Mouse (Mus musculus): Measurements from ENCODE around the gene Gm21190. TPM values are rescaled to one million over a fixed set of nuclear protein-coding genes. Genes with fewer than 3 reads are reported as not detected.
"Not testable (repeated sequence)": the region's sequence is repeated elsewhere in the genome, so short reads cannot be mapped to it uniquely, and the experiment has no call there.

Gm21190 gene
- polyA plus RNA-seq, 1 experiment from 2014 or later = not detected

- H3K9me3 ChIP-seq (ENCODE audit: control insufficient read depth, low read length) = not testable (repeated sequence)
- WGBS = 83% methylated on average over 3 of the region's 3 CpGs
Observed at GRCm38 (mm10) chr5:15498350-15498749, 30.7 kb downstream of the Gm21190 start.

GRCm38 (mm10) chr5:15490934-15491333 lies 38.1 kb downstream of the Gm21190 start:
- not testable (repeated sequence) for H3K4me1 ChIP-seq (replicated peaks; ENCODE audit: control insufficient read depth, insufficient read depth, low read length); ATAC-seq; H3K4me2 ChIP-seq (ENCODE audit: low read length); H3K9me3 ChIP-seq (ENCODE audit: control insufficient read depth, low read length); H3K27ac ChIP-seq (ENCODE audit: low read length); H3K4me3 ChIP-seq (replicated peaks; ENCODE audit: low read length); H3K36me3 ChIP-seq (ENCODE audit: control insufficient read depth, insufficient read depth); H3K27me3 ChIP-seq (replicated peaks; ENCODE audit: control insufficient read depth, insufficient read depth, low read length); H3K9ac ChIP-seq (replicated peaks; ENCODE audit: low read depth, low read length)
- 63% methylated on average over 2 of the region's 2 CpGs for WGBS

More at GRCm38 (mm10) chr5:15498350-15498749, 30.7 kb downstream of the Gm21190 start:
- H3K36me3 ChIP-seq (ENCODE audit: control insufficient read depth, insufficient read depth); H3K27ac ChIP-seq (ENCODE audit: low read length); H3K4me1 ChIP-seq (replicated peaks; ENCODE audit: control insufficient read depth, insufficient read depth, low read length); H3K9ac ChIP-seq (replicated peaks; ENCODE audit: low read depth, low read length); ATAC-seq; H3K4me2 ChIP-seq (ENCODE audit: low read length); H3K27me3 ChIP-seq (replicated peaks; ENCODE audit: control insufficient read depth, insufficient read depth, low read length); H3K4me3 ChIP-seq (replicated peaks; ENCODE audit: low read length): not testable (repeated sequence)

DNA sequence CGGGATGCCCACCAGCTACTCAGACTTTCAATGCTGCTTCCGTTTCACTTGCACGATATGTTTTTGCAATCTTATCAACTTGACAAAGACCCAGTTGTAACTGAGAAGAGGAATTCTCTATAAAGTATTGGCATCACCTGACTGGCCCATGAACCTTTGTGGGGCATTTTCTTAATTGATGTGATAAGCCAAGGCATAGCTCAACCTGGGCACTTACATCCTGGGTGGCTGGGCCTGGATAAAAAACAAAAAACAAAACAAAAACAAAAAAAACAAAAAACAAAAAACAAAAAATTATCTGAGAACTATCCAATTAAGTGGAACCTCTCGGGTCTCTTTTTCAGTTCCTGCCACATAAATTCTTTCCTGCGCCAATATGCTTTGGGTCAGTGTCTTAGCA lies 40.3 kb downstream of the Gm21190 start:
- Histone ChIP-seq H3K27ac (ENCODE audit: low read length) (no peak overlapping the region), H3K4me3 (replicated peaks; ENCODE audit: low read length) (no peak overlapping the region), H3K9me3 (ENCODE audit: control insufficient read depth, low read length) (peaks cover 8% of the 10 kb centered on the region), H3K4me1 (replicated peaks; ENCODE audit: control insufficient read depth, insufficient read depth, low read length) (no peaks in the 10 kb centered on the region), H3K4me2 (ENCODE audit: low read length) (no peak overlapping the region), H3K9ac (replicated peaks; ENCODE audit: low read depth, low read length) (no peak overlapping the region), H3K36me3 (ENCODE audit: control insufficient read depth, insufficient read depth) (no peaks in the 10 kb centered on the region), H3K27me3 (replicated peaks; ENCODE audit: control insufficient read depth, insufficient read depth, low read length) (no peaks in the 10 kb centered on the region)
- no peak for ATAC-seq
- 86% methylated on average over 5 of the region's 5 CpGs for WGBS

GRCm38 (mm10) chr5:15484616-15485015 lies 44.4 kb downstream of the Gm21190 start:
- H3K27ac ChIP-seq (ENCODE audit: low read length); H3K4me1 ChIP-seq (replicated peaks; ENCODE audit: control insufficient read depth, insufficient read depth, low read length); H3K27me3 ChIP-seq (replicated peaks; ENCODE audit: control insufficient read depth, insufficient read depth, low read length); H3K36me3 ChIP-seq (ENCODE audit: control insufficient read depth, insufficient read depth); H3K9ac ChIP-seq (replicated peaks; ENCODE audit: low read depth, low read length); H3K4me3 ChIP-seq (replicated peaks; ENCODE audit: low read length); ATAC-seq; H3K4me2 ChIP-seq (ENCODE audit: low read length): not testable (repeated sequence)
- 18% methylated on average over 2 of the region's 2 CpGs for WGBS
- H3K9me3 ChIP-seq (ENCODE audit: control insufficient read depth, low read length) = peaks cover 14% of the 10 kb centered on the region

DNA sequence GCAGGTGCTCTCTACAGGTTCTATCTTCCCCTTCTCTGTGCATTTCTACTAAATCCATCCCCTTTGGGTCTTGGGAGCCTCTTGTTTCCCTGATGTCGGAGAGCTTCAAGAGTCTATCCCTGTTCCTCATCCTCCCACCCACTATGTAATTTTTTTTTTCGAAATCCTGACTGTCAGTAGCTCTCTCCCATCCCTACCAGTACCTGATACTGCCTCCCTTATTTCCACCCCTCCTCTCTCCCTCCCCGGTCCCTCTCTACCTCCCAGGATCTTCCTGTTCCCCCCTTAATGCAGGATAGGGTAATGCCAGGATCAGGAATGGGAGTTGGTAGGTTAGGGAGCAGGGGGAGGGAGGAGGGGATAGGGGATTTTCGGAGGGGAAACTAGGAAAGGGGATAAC lies 45.4 kb downstream of the Gm21190 start:
- H3K36me3 ChIP-seq (ENCODE audit: control insufficient read depth, insufficient read depth); H3K4me1 ChIP-seq (replicated peaks; ENCODE audit: control insufficient read depth, insufficient read depth, low read length); H3K27ac ChIP-seq (ENCODE audit: low read length); H3K9ac ChIP-seq (replicated peaks; ENCODE audit: low read depth, low read length); H3K4me2 ChIP-seq (ENCODE audit: low read length); ATAC-seq; H3K27me3 ChIP-seq (replicated peaks; ENCODE audit: control insufficient read depth, insufficient read depth, low read length); H3K4me3 ChIP-seq (replicated peaks; ENCODE audit: low read length): not testable (repeated sequence)
- WGBS = 56% methylated on average over 4 of the region's 4 CpGs
- H3K9me3 ChIP-seq (ENCODE audit: control insufficient read depth, low read length) = peaks cover 12% of the 10 kb centered on the region

- H3K4me1 ChIP-seq (replicated peaks; ENCODE audit: control insufficient read depth, insufficient read depth, low read length); H3K4me2 ChIP-seq (ENCODE audit: low read length); H3K36me3 ChIP-seq (ENCODE audit: control insufficient read depth, insufficient read depth); H3K4me3 ChIP-seq (replicated peaks; ENCODE audit: low read length); H3K27ac ChIP-seq (ENCODE audit: low read length); ATAC-seq; H3K27me3 ChIP-seq (replicated peaks; ENCODE audit: control insufficient read depth, insufficient read depth, low read length); H3K9ac ChIP-seq (replicated peaks; ENCODE audit: low read depth, low read length): not testable (repeated sequence)
- 62% methylated on average over 2 of the region's 2 CpGs for WGBS
- H3K9me3 ChIP-seq (ENCODE audit: control insufficient read depth, low read length) = peaks cover 17% of the 10 kb centered on the region
Observed at GRCm38 (mm10) chr5:15482815-15483214, 46.2 kb downstream of the Gm21190 start.

GRCm38 (mm10) chr5:15476423-15476822 lies 52.6 kb downstream of the Gm21190 start, which contains the start of gene Gm21149:
Gene Gm21149, minus strand, starts transcription at chr5:15476523.
- not testable (repeated sequence) for H3K4me2 ChIP-seq (ENCODE audit: low read length); H3K9ac ChIP-seq (replicated peaks; ENCODE audit: low read depth, low read length); H3K9me3 ChIP-seq (ENCODE audit: control insufficient read depth, low read length); H3K27me3 ChIP-seq (replicated peaks; ENCODE audit: control insufficient read depth, insufficient read depth, low read length); H3K4me3 ChIP-seq (replicated peaks; ENCODE audit: low read length); H3K4me1 ChIP-seq (replicated peaks; ENCODE audit: control insufficient read depth, insufficient read depth, low read length); H3K27ac ChIP-seq (ENCODE audit: low read length); H3K36me3 ChIP-seq (ENCODE audit: control insufficient read depth, insufficient read depth); ATAC-seq
- 73% methylated on average over 1 of the region's 1 CpGs for WGBS

Other genes with a start within 250 kb of the Gm21190 start
- gene Gm21149, start 52.7 kb downstream of the Gm21190 start, polyA plus RNA-seq (2015; fragmentation: Nextera tagmentation; extraction: Ambion mirVana) = not detected in 2 replicates
- not detected in 2 replicates for gene Gm21083, start 48.1 kb upstream of the Gm21190 start, polyA plus RNA-seq (2015; fragmentation: Nextera tagmentation; extraction: Ambion mirVana)
- not detected in 2 replicates for gene Speer4d, start 89.8 kb upstream of the Gm21190 start, polyA plus RNA-seq (2015; fragmentation: Nextera tagmentation; extraction: Ambion mirVana)
- gene 4930572O03Rik, start 127.8 kb upstream of the Gm21190 start, polyA plus RNA-seq (2015; fragmentation: Nextera tagmentation; extraction: Ambion mirVana) = not detected in 2 replicates
- gene Speer4c, start 185.0 kb upstream of the Gm21190 start, polyA plus RNA-seq (2015; fragmentation: Nextera tagmentation; extraction: Ambion mirVana) = not detected in 2 replicates

Data from forebrain, embryonic 16.5 days (tissue).